Comparison of ENCODE assay signal across 13 mouse cellular contexts in genomic region chr2:173977236-173978053, GRCm38 (mm10).
DNase-seq lines count a peak whose midpoint lies in the region; ATAC-seq and TF ChIP-seq lines count a peak whose summit lies in the region.
"Had no signal": no experiment of that assay in that cellular context is flagged by ENCODE, and none has a peak within 500 bp of the region (broad histone marks: within the 10 kb centered on the region; RNA-seq: fewer than 3 reads in every experiment).

No protein-coding gene starts in this region.

- H3K4me1 ChIP-seq in lung, embryonic 16.5 days (replicated peaks; ENCODE audit: control insufficient read depth, insufficient read depth, low read length) = peaks cover 2% of the 10 kb centered on the region; the same call in 1 of the 2 replicates
- H3K4me1 ChIP-seq in lung, adult 2 months (ENCODE audit: control insufficient read depth, insufficient read depth, low read length) = no peaks in the 10 kb centered on the region
- H3K4me1 ChIP-seq in intestine, embryonic 16.5 days (ENCODE audit: control insufficient read depth, insufficient read depth, low read length) = peaks cover 18% of the 10 kb centered on the region
- H3K4me1 ChIP-seq in limb, embryonic 11.5 days (ENCODE audit: control insufficient read depth, insufficient read depth, low read length) = peaks cover 10% of the 10 kb centered on the region
- H3K4me1 ChIP-seq in stomach, embryonic 16.5 days (ENCODE audit: control insufficient read depth, insufficient read depth, low read length) = peaks cover 13% of the 10 kb centered on the region; the same call in 1 of the 2 replicates
- no peaks in the 10 kb centered on the region for H3K4me1 ChIP-seq in forebrain, embryonic 14.5 days (ENCODE audit: control insufficient read depth, insufficient read depth, low read length)

- H3K27me3 ChIP-seq in lung, embryonic 16.5 days (ENCODE audit: control insufficient read depth, insufficient read depth, low read depth, low read length) = no peaks in the 10 kb centered on the region
- H3K27me3 ChIP-seq in intestine, embryonic 16.5 days (replicated peaks; ENCODE audit: control insufficient read depth, insufficient read depth, low read length) = no peaks in the 10 kb centered on the region
- no peaks in the 10 kb centered on the region for H3K27me3 ChIP-seq in limb, embryonic 11.5 days (ENCODE audit: control insufficient read depth, insufficient read depth, low read length)
- no peaks in the 10 kb centered on the region for H3K27me3 ChIP-seq in stomach, embryonic 16.5 days (ENCODE audit: control insufficient read depth, insufficient read depth, low read length)
- H3K27me3 ChIP-seq in forebrain, embryonic 14.5 days (replicated peaks; ENCODE audit: control insufficient read depth, insufficient read depth, low read length) = no peaks in the 10 kb centered on the region

- no peaks in the 10 kb centered on the region for H3K36me3 ChIP-seq in lung, embryonic 16.5 days (ENCODE audit: control insufficient read depth, insufficient read depth, low read length)
- no peaks in the 10 kb centered on the region for H3K36me3 ChIP-seq in intestine, embryonic 16.5 days (ENCODE audit: control insufficient read depth, insufficient read depth, low read length)
- no peaks in the 10 kb centered on the region for H3K36me3 ChIP-seq in limb, embryonic 11.5 days (ENCODE audit: control insufficient read depth, insufficient read depth, low read length)
- H3K36me3 ChIP-seq in stomach, embryonic 16.5 days (ENCODE audit: control insufficient read depth, insufficient read depth, low read length) = no peaks in the 10 kb centered on the region
- no peaks in the 10 kb centered on the region for H3K36me3 ChIP-seq in forebrain, embryonic 14.5 days (ENCODE audit: control insufficient read depth, insufficient read depth, low read length)

- no peak for TF ChIP-seq POLR2A in lung, adult 2 months (IDR thresholded peaks at IDR 0.05; ENCODE audit: borderline replicate concordance, extremely low read depth, low read depth, low read length)

- H3K9me3 ChIP-seq in lung, embryonic 16.5 days (ENCODE audit: control insufficient read depth, low read length) = no peaks in the 10 kb centered on the region; the same call in 1 of the 2 replicates
- H3K9me3 ChIP-seq in intestine, embryonic 16.5 days (ENCODE audit: control insufficient read depth, low read length) = no peaks in the 10 kb centered on the region
- peaks cover 4% of the 10 kb centered on the region; the same call in 1 of the 2 replicates for H3K9me3 ChIP-seq in limb, embryonic 11.5 days (ENCODE audit: control insufficient read depth, low read length)
- no peaks in the 10 kb centered on the region for H3K9me3 ChIP-seq in stomach, embryonic 16.5 days (replicated peaks; ENCODE audit: control insufficient read depth, low read length)
- H3K9me3 ChIP-seq in forebrain, embryonic 14.5 days (replicated peaks; ENCODE audit: control insufficient read depth, low read length) = peaks cover 2% of the 10 kb centered on the region; the same call in 1 of the 2 replicates

- H3K9ac ChIP-seq in lung, embryonic 16.5 days (ENCODE audit: low read length) = no peak overlapping the region
- peak overlapping the region; percentile 39 for H3K9ac ChIP-seq in intestine, embryonic 16.5 days (ENCODE audit: low read depth, low read length)
- no peak overlapping the region for H3K9ac ChIP-seq in limb, embryonic 11.5 days (ENCODE audit: low read length)
- H3K9ac ChIP-seq in stomach, embryonic 16.5 days (ENCODE audit: low read length) = 0 out of 2 replicates have a peak overlapping the region, but pooled peaks have one; percentile 46
- no peak overlapping the region for H3K9ac ChIP-seq in forebrain, embryonic 14.5 days (ENCODE audit: low read length)

- peak overlapping the region; percentile 69 for H3K27ac ChIP-seq in lung, embryonic 16.5 days (ENCODE audit: low read length)
- H3K27ac ChIP-seq in intestine, embryonic 16.5 days (ENCODE audit: low read length) = peak overlapping the region; percentile 65
- H3K27ac ChIP-seq in limb, embryonic 11.5 days (replicated peaks; ENCODE audit: low read depth, low read length) = no peak overlapping the region; the same call in 1 of the 2 replicates
- H3K27ac ChIP-seq in stomach, embryonic 16.5 days (ENCODE audit: low read length) = peak overlapping the region; percentile 70
- no peak overlapping the region for H3K27ac ChIP-seq in forebrain, embryonic 14.5 days (ENCODE audit: low read depth, low read length)

- ATAC-seq in lung, embryonic 16.5 days (ENCODE audit: low read depth) = no peak
- peak; percentile 63 for ATAC-seq in intestine, embryonic 16.5 days
- ATAC-seq in limb, embryonic 11.5 days (ENCODE audit: insufficient number of reproducible peaks, low FRiP score, low TSS enrichment, low read depth) = no peak
- peak; percentile 72; the same call in 1 of the 2 replicates for ATAC-seq in stomach, embryonic 16.5 days (ENCODE audit: insufficient read depth, low FRiP score)
- no peak for ATAC-seq in forebrain, embryonic 14.5 days
- no peak for ATAC-seq in granulocyte monocyte progenitor cell, adult 5-6 weeks (replicated peaks; ENCODE audit: poor library complexity, severe bottlenecking)

- no peak overlapping the region for H3K4me2 ChIP-seq in lung, embryonic 16.5 days (ENCODE audit: low read depth, low read length)
- H3K4me2 ChIP-seq in intestine, embryonic 16.5 days (ENCODE audit: low read depth, low read length) = peak overlapping the region; percentile 32
- no peak overlapping the region for H3K4me2 ChIP-seq in limb, embryonic 11.5 days (ENCODE audit: low read depth, severe bottlenecking)
- H3K4me2 ChIP-seq in stomach, embryonic 16.5 days (ENCODE audit: low read depth, low read length) = peak overlapping the region; percentile 20; the same call in 1 of the 2 replicates
- H3K4me2 ChIP-seq in forebrain, embryonic 14.5 days (ENCODE audit: low read length) = no peak overlapping the region

- H3K4me3 ChIP-seq in lung, embryonic 16.5 days (ENCODE audit: low read length) = no peak overlapping the region
- H3K4me3 ChIP-seq in lung, adult 2 months (replicated peaks; ENCODE audit: extremely low read depth, low read depth, low read length) = no peak overlapping the region
- no peak overlapping the region for H3K4me3 ChIP-seq in intestine, embryonic 16.5 days (ENCODE audit: low read length)
- H3K4me3 ChIP-seq in limb, embryonic 11.5 days (ENCODE audit: low read depth, low read length) = no peak overlapping the region
- no peak overlapping the region for H3K4me3 ChIP-seq in stomach, embryonic 16.5 days (replicated peaks; ENCODE audit: low read length)
- no peak overlapping the region for H3K4me3 ChIP-seq in forebrain, embryonic 14.5 days (ENCODE audit: low read depth, low read length)
- H3K4me3 ChIP-seq: erythroblast, embryonic 14.5 days; myocyte had no signal

- WGBS in lung, embryonic 16.5 days = 34% methylated on average over 12 of the region's 12 CpGs
- 47% methylated on average over 12 of the region's 12 CpGs for WGBS in lung, adult 2 months
- WGBS in intestine, embryonic 16.5 days = 30% methylated on average over 12 of the region's 12 CpGs
- WGBS in limb, embryonic 11.5 days = 12% methylated on average over 12 of the region's 12 CpGs
- 29% methylated on average over 12 of the region's 12 CpGs for WGBS in stomach, embryonic 16.5 days
- WGBS in forebrain, embryonic 14.5 days = 16% methylated on average over 12 of the region's 12 CpGs

- no peak for DNase-seq in lung, adult 2 months
- DNase-seq in limb, embryonic 11.5 days (ENCODE audit: low spot score) = peak; percentile 53
- DNase-seq in cerebellum, postnatal 25 days = no peak
- no peak for DNase-seq in forebrain, embryonic 14.5 days (ENCODE audit: low spot score)
- DNase-seq: cerebellum, adult 9-11 months; gastrocnemius, postnatal 36 days; heart, postnatal 4 days had no signal

- no peak for TF ChIP-seq CTCF in lung, adult 2 months (IDR thresholded peaks at IDR 0.05; ENCODE audit: insufficient read depth, low read length)

Comparison
In these comparisons a context has a peak if more than half of its experiments do, and no peak if none do; other contexts are left out.
1. ATAC-seq: peak in intestine, embryonic 16.5 days (single experiment) and stomach, embryonic 16.5 days (single experiment); none in lung, embryonic 16.5 days (single experiment), limb, embryonic 11.5 days (single experiment), forebrain, embryonic 14.5 days (single experiment) and granulocyte monocyte progenitor cell, adult 5-6 weeks (single experiment).
2. H3K27ac ChIP-seq: peak in lung, embryonic 16.5 days (single experiment), intestine, embryonic 16.5 days (single experiment) and stomach, embryonic 16.5 days (single experiment); none in limb, embryonic 11.5 days (single experiment) and forebrain, embryonic 14.5 days (single experiment).
3. H3K4me2 ChIP-seq: peak in intestine, embryonic 16.5 days (single experiment) and stomach, embryonic 16.5 days (single experiment); none in lung, embryonic 16.5 days (single experiment), limb, embryonic 11.5 days (single experiment) and forebrain, embryonic 14.5 days (single experiment).
4. H3K9ac ChIP-seq: peak in intestine, embryonic 16.5 days (single experiment) and stomach, embryonic 16.5 days (single experiment); none in lung, embryonic 16.5 days (single experiment), limb, embryonic 11.5 days (single experiment) and forebrain, embryonic 14.5 days (single experiment).